In genomic region chr19:46706540-46707295, GRCm38 (mm10) we compare ENCODE assay signal across 8 mouse cellular contexts. TPM values are rescaled to one million over a fixed set of nuclear protein-coding genes. Genes with fewer than 3 reads are reported as not detected.
DNase-seq lines count a peak whose midpoint lies in the region; ATAC-seq and TF ChIP-seq lines count a peak whose summit lies in the region.

No protein-coding gene starts in this region.

- peak overlapping the region; percentile 49 for H3K4me3 ChIP-seq in lung, embryonic 15.5 days
- peak overlapping the region; percentile 62 for H3K4me3 ChIP-seq in heart, postnatal 0 days (ENCODE audit: low read depth, low read length)
- peak overlapping the region; percentile 49 for H3K4me3 ChIP-seq in limb, embryonic 12.5 days (replicated peaks)
- peak overlapping the region; percentile 44 for H3K4me3 ChIP-seq in neural tube, embryonic 15.5 days (replicated peaks)

- no peaks in the 10 kb centered on the region for H3K36me3 ChIP-seq in lung, embryonic 15.5 days
- H3K36me3 ChIP-seq in heart, postnatal 0 days (replicated peaks; ENCODE audit: control insufficient read depth, insufficient read depth, low read length) = peaks cover 18% of the 10 kb centered on the region
- H3K36me3 ChIP-seq in limb, embryonic 12.5 days = peaks cover 22% of the 10 kb centered on the region
- H3K36me3 ChIP-seq in neural tube, embryonic 15.5 days = peaks cover 3% of the 10 kb centered on the region; the same call in 1 of the 2 replicates

- peaks cover 15% of the 10 kb centered on the region for H3K4me1 ChIP-seq in lung, embryonic 15.5 days
- H3K4me1 ChIP-seq in heart, postnatal 0 days (ENCODE audit: control insufficient read depth, insufficient read depth) = peaks cover 18% of the 10 kb centered on the region
- H3K4me1 ChIP-seq in limb, embryonic 12.5 days (replicated peaks) = peaks cover 8% of the 10 kb centered on the region; the same call in 1 of the 2 replicates
- peaks cover 14% of the 10 kb centered on the region for H3K4me1 ChIP-seq in neural tube, embryonic 15.5 days

- no peak for DNase-seq in lung, postnatal 10 days
- DNase-seq in heart, postnatal 0 days (ENCODE audit: low spot score) = no peak
- no peak for DNase-seq in adrenal gland, adult 2 months
- no peak for DNase-seq in embryo, embryonic 9.5 days (ENCODE audit: extremely low spot score)
- DNase-seq in cerebellum, adult 11 months = no peak

- H3K4me2 ChIP-seq in lung, embryonic 15.5 days = peak overlapping the region; percentile 76
- peak overlapping the region; percentile 91 for H3K4me2 ChIP-seq in heart, postnatal 0 days (ENCODE audit: low read depth, low read length)
- peak overlapping the region; percentile 73 for H3K4me2 ChIP-seq in limb, embryonic 12.5 days
- H3K4me2 ChIP-seq in neural tube, embryonic 15.5 days = peak overlapping the region; percentile 60

- ATAC-seq in lung, embryonic 15.5 days (ENCODE audit: borderline replicate concordance, extremely low read depth, low FRiP score, low TSS enrichment) = no peak
- no peak; the same call in none of the 2 replicates for ATAC-seq in heart, postnatal 0 days (ENCODE audit: insufficient read depth, low read depth)
- no peak for ATAC-seq in limb, embryonic 12.5 days (ENCODE audit: insufficient number of reproducible peaks, insufficient read depth, low FRiP score, low TSS enrichment, low read depth)
- ATAC-seq in neural tube, embryonic 15.5 days (ENCODE audit: low FRiP score) = no peak

- H3K9ac ChIP-seq in lung, embryonic 15.5 days = peak overlapping the region; percentile 42; the same call in 1 of the 2 replicates
- H3K9ac ChIP-seq in heart, postnatal 0 days (replicated peaks; ENCODE audit: low read depth, low read length) = peak overlapping the region; percentile 57
- H3K9ac ChIP-seq in limb, embryonic 12.5 days (replicated peaks) = no peak overlapping the region
- H3K9ac ChIP-seq in neural tube, embryonic 15.5 days (replicated peaks) = no peak overlapping the region

- no peaks in the 10 kb centered on the region for H3K9me3 ChIP-seq in lung, embryonic 15.5 days
- no peaks in the 10 kb centered on the region for H3K9me3 ChIP-seq in heart, postnatal 0 days (replicated peaks; ENCODE audit: control insufficient read depth, low read length)
- no peaks in the 10 kb centered on the region for H3K9me3 ChIP-seq in limb, embryonic 12.5 days
- H3K9me3 ChIP-seq in neural tube, embryonic 15.5 days (replicated peaks) = no peaks in the 10 kb centered on the region

- no peak for TF ChIP-seq CTCF in heart, postnatal 0 days (IDR thresholded peaks at IDR 0.05; ENCODE audit: low read depth)

- no peak overlapping the region for H3K27ac ChIP-seq in lung, embryonic 15.5 days
- 0 out of 2 replicates have a peak overlapping the region, but pooled peaks have one; percentile 66 for H3K27ac ChIP-seq in heart, postnatal 0 days (ENCODE audit: low read depth)
- H3K27ac ChIP-seq in limb, embryonic 12.5 days = no peak overlapping the region
- peak overlapping the region; percentile 28; the same call in 1 of the 2 replicates for H3K27ac ChIP-seq in neural tube, embryonic 15.5 days (replicated peaks)

- H3K27me3 ChIP-seq in lung, embryonic 15.5 days = peaks cover 3% of the 10 kb centered on the region; the same call in 1 of the 2 replicates
- no peaks in the 10 kb centered on the region for H3K27me3 ChIP-seq in heart, postnatal 0 days (ENCODE audit: control insufficient read depth, insufficient read depth, low read length)
- H3K27me3 ChIP-seq in limb, embryonic 12.5 days = peaks cover 18% of the 10 kb centered on the region; the same call in 1 of the 2 replicates
- H3K27me3 ChIP-seq in neural tube, embryonic 15.5 days (replicated peaks) = no peaks in the 10 kb centered on the region

- WGBS in lung, embryonic 15.5 days = 54% methylated on average over 9 of the region's 9 CpGs
- 56% methylated on average over 9 of the region's 9 CpGs for WGBS in heart, postnatal 0 days
- WGBS in limb, embryonic 12.5 days = 77% methylated on average over 9 of the region's 9 CpGs
- 86% methylated on average over 9 of the region's 9 CpGs for WGBS in neural tube, embryonic 15.5 days

- no peak for TF ChIP-seq EP300 in heart, postnatal 0 days (IDR thresholded peaks at IDR 0.05; ENCODE audit: low read depth)

RNA-seq across cellular contexts. Expression of gene As3mt, which starts 0.5 kb away (rescaled TPM):
- 29.1 and 30.4 TPM in 2 replicates for polyA plus RNA-seq in lung, embryonic 15.5 days (2015; fragmentation: Nextera tagmentation; extraction: Ambion mirVana)
- 24.1 and 33.7 TPM in 2 replicates for total RNA-seq in heart, postnatal 0 days (2014; rRNA removed; ENCODE audit: low replicate concordance)
- 54.4 and 61.7 TPM in 2 replicates for polyA plus RNA-seq in heart, postnatal 0 days (2015; fragmentation: Nextera tagmentation; extraction: Ambion mirVana)
- 34.6 and 37.5 TPM in 2 replicates for polyA plus RNA-seq in limb, embryonic 12.5 days (2016; fragmentation: Nextera tagmentation; extraction: Ambion mirVana)
- polyA plus RNA-seq in neural tube, embryonic 15.5 days (2015; fragmentation: Nextera tagmentation; extraction: Ambion mirVana) = 49.4 and 49.8 TPM in 2 replicates
- 10 to 100 TPM; 89.0 to 94.8 TPM for total RNA-seq in adrenal gland, adult 2 months (2021)
- 11.3 and 14.3 TPM in 2 replicates for polyA plus RNA-seq in adrenal gland, adult 2 months (2012; rRNA removed)

RNA-seq across cellular contexts. Expression of gene Borcs7, which starts 17.0 kb away (rescaled TPM):
- polyA plus RNA-seq in lung, embryonic 15.5 days (2015; fragmentation: Nextera tagmentation; extraction: Ambion mirVana) = 15.5 and 16.2 TPM in 2 replicates
- 2.4 and 9.0 TPM in 2 replicates for total RNA-seq in heart, postnatal 0 days (2014; rRNA removed; ENCODE audit: low replicate concordance)
- polyA plus RNA-seq in heart, postnatal 0 days (2015; fragmentation: Nextera tagmentation; extraction: Ambion mirVana) = 18.7 and 22.2 TPM in 2 replicates
- polyA plus RNA-seq in limb, embryonic 12.5 days (2016; fragmentation: Nextera tagmentation; extraction: Ambion mirVana) = 15.8 and 16.9 TPM in 2 replicates
- polyA plus RNA-seq in neural tube, embryonic 15.5 days (2015; fragmentation: Nextera tagmentation; extraction: Ambion mirVana) = 24.7 and 29.8 TPM in 2 replicates
- 10 to 100 TPM; 13.5 to 14.5 TPM for total RNA-seq in adrenal gland, adult 2 months (2021)
- 2.3 and 2.9 TPM in 2 replicates for polyA plus RNA-seq in adrenal gland, adult 2 months (2012; rRNA removed)

RNA-seq across cellular contexts. Expression of gene Cyp17a1, which starts 33.7 kb away (rescaled TPM):
- polyA plus RNA-seq in lung, embryonic 15.5 days (2015; fragmentation: Nextera tagmentation; extraction: Ambion mirVana) = 0.10 TPM in 1 of 2 replicates, not detected in the other
- total RNA-seq in heart, postnatal 0 days (2014; rRNA removed; ENCODE audit: low replicate concordance) = 0.08 and 3.9 TPM in 2 replicates
- 0.68 and 0.88 TPM in 2 replicates for polyA plus RNA-seq in heart, postnatal 0 days (2015; fragmentation: Nextera tagmentation; extraction: Ambion mirVana)
- polyA plus RNA-seq in limb, embryonic 12.5 days (2016; fragmentation: Nextera tagmentation; extraction: Ambion mirVana) = 0.15 TPM in 1 of 2 replicates, not detected in the other
- 0.23 TPM in 1 of 2 replicates, not detected in the other for polyA plus RNA-seq in neural tube, embryonic 15.5 days (2015; fragmentation: Nextera tagmentation; extraction: Ambion mirVana)
- total RNA-seq in adrenal gland, adult 2 months (2021) = 1 to 10 TPM; 1.7 to 3.0 TPM
- polyA plus RNA-seq in adrenal gland, adult 2 months (2012; rRNA removed) = 0.18 and 0.19 TPM in 2 replicates

RNA-seq across cellular contexts. Expression of gene Cnnm2, which starts 54.7 kb away (rescaled TPM):
- polyA plus RNA-seq in lung, embryonic 15.5 days (2015; fragmentation: Nextera tagmentation; extraction: Ambion mirVana) = 3.3 and 3.5 TPM in 2 replicates
- 11.0 and 15.0 TPM in 2 replicates for total RNA-seq in heart, postnatal 0 days (2014; rRNA removed; ENCODE audit: low replicate concordance)
- polyA plus RNA-seq in heart, postnatal 0 days (2015; fragmentation: Nextera tagmentation; extraction: Ambion mirVana) = 1.8 and 2.1 TPM in 2 replicates
- 2.8 and 2.9 TPM in 2 replicates for polyA plus RNA-seq in limb, embryonic 12.5 days (2016; fragmentation: Nextera tagmentation; extraction: Ambion mirVana)
- polyA plus RNA-seq in neural tube, embryonic 15.5 days (2015; fragmentation: Nextera tagmentation; extraction: Ambion mirVana) = 7.8 and 8.2 TPM in 2 replicates
- total RNA-seq in adrenal gland, adult 2 months (2021) = 10 to 100 TPM; 33.4 to 40.7 TPM
- polyA plus RNA-seq in adrenal gland, adult 2 months (2012; rRNA removed) = 34.9 and 49.2 TPM in 2 replicates

Comparison
In these comparisons a context has a peak if more than half of its experiments do, and no peak if none do; other contexts are left out.
1. H3K27ac ChIP-seq: peak in heart, postnatal 0 days (single experiment) and neural tube, embryonic 15.5 days (single experiment); none in lung, embryonic 15.5 days (single experiment) and limb, embryonic 12.5 days (single experiment).
2. H3K9ac ChIP-seq: peak in lung, embryonic 15.5 days (single experiment) and heart, postnatal 0 days (single experiment); none in limb, embryonic 12.5 days (single experiment) and neural tube, embryonic 15.5 days (single experiment).
3. Peak in every context shown above with its lines, with median percentiles within 50 percentile points of each other: H3K4me2 ChIP-seq and H3K4me3 ChIP-seq.